Mouse (Mus musculus) lung, postnatal 25 days (tissue): ENCODE results near the gene Hes6.
A peak's percentile ranks its signal among the peaks of the same experiment; 100 is the strongest.

Experiments
- DNase-seq: peaks from one replicate; pipeline ENCODE4 v3.0.0; 2022; ENCODE audit warnings: low spot score

Gene Hes6

GRCm38 (mm10) chr1:91441855-91442254, 28.0 kb upstream of the Hes6 start:
- DNase-seq, result no peak

- DNase-seq, result no peak
These were observed 25.9 kb upstream of the Hes6 start for GRCm38 (mm10) chr1:91439776-91440175.

GRCm38 (mm10) chr1:91437573-91437972, 23.7 kb upstream of the Hes6 start:
- peak; percentile 70 for DNase-seq

GRCm38 (mm10) chr1:91437083-91437400, 23.2 kb upstream of the Hes6 start:
- DNase-seq, result no peak

- peak; percentile 95 for DNase-seq
These were observed 22.7 kb upstream of the Hes6 start for GRCm38 (mm10) chr1:91436380-91437082.

- DNase-seq, result no peak
These were observed 21.8 kb upstream of the Hes6 start for GRCm38 (mm10) chr1:91435606-91436130.

- DNase-seq, result no peak
These were observed 21.1 kb upstream of the Hes6 start for GRCm38 (mm10) chr1:91434905-91435304.

GRCm38 (mm10) chr1:91430761-91431160, 16.9 kb upstream of the Hes6 start:
- no peak for DNase-seq

GRCm38 (mm10) chr1:91429212-91429611, 15.4 kb upstream of the Hes6 start:
- no peak for DNase-seq

GRCm38 (mm10) chr1:91428614-91429013, 14.8 kb upstream of the Hes6 start:
- peak; percentile 85 for DNase-seq

GRCm38 (mm10) chr1:91426397-91426796, 12.6 kb upstream of the Hes6 start:
- no peak for DNase-seq

GRCm38 (mm10) chr1:91420601-91421065, 6.8 kb upstream of the Hes6 start:
- DNase-seq, result no peak

GRCm38 (mm10) chr1:91419862-91420600, 6.2 kb upstream of the Hes6 start:
- DNase-seq, result no peak

- DNase-seq, result no peak
These were observed 4.2 kb upstream of the Hes6 start for GRCm38 (mm10) chr1:91417991-91418390.

- DNase-seq, result no peak
These were observed 1.5 kb upstream of the Hes6 start for GRCm38 (mm10) chr1:91415311-91415710.

GRCm38 (mm10) chr1:91414903-91415302, 1.1 kb upstream of the Hes6 start:
- no peak for DNase-seq

- no peak for DNase-seq
These were observed 321 bp downstream of the Hes6 start for GRCm38 (mm10) chr1:91413536-91413897.

GRCm38 (mm10) chr1:91413030-91413506, 770 bp downstream of the Hes6 start:
- DNase-seq, result peak; percentile 98

- no peak for DNase-seq
These were observed 1.4 kb downstream of the Hes6 start for GRCm38 (mm10) chr1:91412286-91413029.

- DNase-seq, result no peak
These were observed 2.1 kb downstream of the Hes6 start for GRCm38 (mm10) chr1:91411631-91412285.

- DNase-seq, result no peak
These were observed 6.0 kb downstream of the Hes6 start for GRCm38 (mm10) chr1:91407819-91408218.
